Mouse (Mus musculus) liver, embryonic 12.5 days (tissue): ENCODE data around the gene Lcorl. TPM values are rescaled to one million over a fixed set of nuclear protein-coding genes. Genes with fewer than 3 reads are reported as not detected.

ENCODE experiments used
- ATAC-seq: fragments of 200-750 bp; cut with Nextera tagmentation; 2 replicates; pipeline ENCODE4 v1.8.0; 2017; ENCODE audit warnings: moderate number of reproducible peaks, mild to moderate bottlenecking, moderate library complexity
- H3K27ac ChIP-seq: fragments of 300-500 bp; sonication (generic); 2 replicates; pipeline ENCODE4 v1.5.1; 2016; ENCODE audit warnings: mild to moderate bottlenecking
- H3K27me3 ChIP-seq: fragments of 300-500 bp; sonication (generic); replicated peaks from 2 replicates; pipeline ENCODE4 v1.6.1; 2016; ENCODE audit warnings: mild to moderate bottlenecking, moderate library complexity
- H3K36me3 ChIP-seq: fragments of 300-500 bp; sonication (generic); 2 replicates; pipeline ENCODE4 v1.6.1; 2016; ENCODE audit warnings: mild to moderate bottlenecking, moderate library complexity
- H3K4me1 ChIP-seq: fragments of 300-500 bp; sonication (generic); 2 replicates; pipeline ENCODE4 v1.6.1; 2016
- H3K4me2 ChIP-seq: fragments of 300-500 bp; sonication (generic); 2 replicates; pipeline ENCODE4 v1.6.1; 2016; ENCODE audit warnings: mild to moderate bottlenecking, moderate library complexity
- H3K4me3 ChIP-seq: fragments of 300-500 bp; sonication (generic); 2 replicates; pipeline ENCODE4 v1.5.1; 2016; ENCODE audit warnings: mild to moderate bottlenecking, moderate library complexity
- H3K9ac ChIP-seq: fragments of 300-500 bp; sonication (generic); 2 replicates; pipeline ENCODE4 v1.6.1; 2016; ENCODE audit warnings: mild to moderate bottlenecking, moderate library complexity
- H3K9me3 ChIP-seq: fragments of 300-500 bp; sonication (generic); replicated peaks from 2 replicates; pipeline ENCODE4 v1.6.1; 2016; ENCODE audit warnings: mild to moderate bottlenecking, moderate library complexity
- WGBS: fragments of 180-500 bp; shearing (Covaris S2); methylation state at CpG from one replicate; pipeline ENCODE4 v1.1.7; 2016; ENCODE audit not compliant: insufficient replicate concordance; 5-methylcytosine and 5-hydroxymethylcytosine counted together
- polyA plus RNA-seq: library from polyadenylated mRNA; unstranded; fragments of >200 nt; fragmentation: Nextera tagmentation; extraction: Ambion mirVana; gene quantifications from 2 replicates; pipeline ENCODE4 v1.2.1, GENCODE M21; 2016

Gene Lcorl
- 9.4 and 9.7 TPM in 2 replicates for polyA plus RNA-seq

DNA sequence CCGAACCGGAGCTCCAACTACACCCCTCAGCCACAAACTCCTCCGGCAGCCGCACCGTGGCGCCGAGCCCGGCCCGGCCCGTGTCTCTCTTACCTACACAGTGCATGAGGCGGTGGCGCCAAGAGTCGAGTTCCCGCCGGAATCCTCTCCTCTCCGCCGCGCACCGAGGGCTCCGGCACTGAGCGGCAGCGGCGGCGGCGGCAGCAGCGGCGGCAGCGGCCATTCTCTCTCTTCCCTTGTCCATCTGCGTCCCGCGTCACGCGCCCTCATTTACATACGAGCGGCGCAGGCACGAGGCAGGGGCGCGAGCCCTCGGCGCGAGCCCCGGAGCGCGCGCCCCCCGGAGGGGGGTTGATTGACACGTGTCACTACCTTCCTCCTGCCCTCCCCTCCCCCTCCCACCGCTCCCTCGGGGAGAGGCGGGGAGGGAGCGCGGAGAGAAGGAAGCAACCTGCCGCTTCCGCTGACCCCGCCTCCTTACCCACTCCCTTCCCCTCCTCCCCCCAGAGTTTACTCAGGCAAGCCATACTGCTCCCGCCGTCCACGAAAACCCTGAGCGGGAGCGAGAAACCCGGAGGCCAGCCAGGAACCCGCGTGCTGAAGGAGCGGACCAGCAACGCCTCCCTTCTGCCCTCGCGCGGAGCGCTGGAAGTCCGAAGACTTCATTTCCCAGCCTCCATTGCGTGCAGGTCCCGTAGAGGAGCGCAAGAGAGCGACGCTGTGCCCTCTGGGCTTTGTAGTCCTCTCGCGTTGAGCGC, at the start of gene Lcorl:
Gene Lcorl (minus strand): TSS at position 362 of the 758 bp plus-strand sequence.
- Histone ChIP-seq H3K27ac (peak within 1 kb of the TSS; percentile 91), H3K4me1 (peaks cover 21% of the 10 kb centered on the region; the same call in 1 of the 2 replicates), H3K9me3 (no peaks in the 10 kb centered on the region), H3K36me3 (no peaks in the 10 kb centered on the region), H3K4me3 (peak within 1 kb of the TSS; percentile 94), H3K4me2 (peak within 1 kb of the TSS; percentile 97), H3K9ac (peak within 1 kb of the TSS; percentile 96), H3K27me3 (no peaks in the 10 kb centered on the region)
- under 1% methylated on average over 70 of the region's 79 CpGs for WGBS
- peak; percentile 96 for ATAC-seq

DNA sequence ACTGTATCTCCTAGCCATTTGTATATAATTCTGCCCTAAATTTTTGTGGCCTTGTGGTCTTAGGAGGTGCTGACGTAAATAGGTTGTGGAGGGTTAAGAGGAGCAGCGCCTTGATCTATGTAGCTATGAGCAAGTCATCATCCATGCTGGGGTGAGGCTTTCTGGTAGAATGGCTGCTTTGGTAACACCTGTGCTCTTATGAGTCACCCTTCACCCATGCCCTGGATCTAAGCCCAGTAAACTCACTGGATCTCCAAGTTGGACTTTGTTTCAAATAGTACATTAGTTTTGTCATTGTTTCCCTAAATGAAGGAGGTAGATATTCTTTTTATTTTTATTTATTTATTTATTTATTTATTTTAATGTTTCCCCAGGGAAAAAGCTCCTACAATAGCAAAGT, 47.3 kb upstream of the Lcorl start:
- Histone ChIP-seq H3K4me3 (no peak overlapping the region), H3K36me3 (no peaks in the 10 kb centered on the region), H3K9ac (no peak overlapping the region), H3K4me2 (no peak overlapping the region), H3K27me3 (no peaks in the 10 kb centered on the region), H3K27ac (no peak overlapping the region), H3K4me1 (no peaks in the 10 kb centered on the region), H3K9me3 (no peaks in the 10 kb centered on the region)
- no peak for ATAC-seq
- WGBS: 72% methylated on average over 2 of the region's 2 CpGs

DNA sequence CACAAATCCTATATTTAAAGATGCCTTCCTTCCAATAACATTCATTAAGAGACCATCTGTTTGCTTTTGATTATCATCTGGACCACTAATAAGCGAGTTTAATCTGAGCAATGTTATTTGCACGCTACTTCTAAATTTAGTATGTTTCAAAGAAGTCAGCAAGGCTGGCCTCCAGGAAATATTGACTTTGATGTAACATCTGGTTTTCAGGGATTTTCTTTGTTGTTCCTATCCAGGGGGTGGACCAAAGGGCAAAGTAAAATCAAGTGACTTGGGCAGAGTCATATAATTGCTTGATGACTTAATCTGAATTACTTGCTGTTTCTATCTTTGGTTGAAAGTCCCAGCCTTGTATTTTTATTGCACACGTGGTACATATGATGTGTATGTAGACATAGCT, 45.8 kb upstream of the Lcorl start:
- Histone ChIP-seq H3K9me3 (no peaks in the 10 kb centered on the region), H3K4me3 (no peak overlapping the region), H3K27ac (no peak overlapping the region), H3K4me1 (no peaks in the 10 kb centered on the region), H3K4me2 (no peak overlapping the region), H3K36me3 (no peaks in the 10 kb centered on the region), H3K27me3 (no peaks in the 10 kb centered on the region), H3K9ac (no peak overlapping the region)
- ATAC-seq: no peak
- 58% methylated on average over 3 of the region's 3 CpGs for WGBS

DNA sequence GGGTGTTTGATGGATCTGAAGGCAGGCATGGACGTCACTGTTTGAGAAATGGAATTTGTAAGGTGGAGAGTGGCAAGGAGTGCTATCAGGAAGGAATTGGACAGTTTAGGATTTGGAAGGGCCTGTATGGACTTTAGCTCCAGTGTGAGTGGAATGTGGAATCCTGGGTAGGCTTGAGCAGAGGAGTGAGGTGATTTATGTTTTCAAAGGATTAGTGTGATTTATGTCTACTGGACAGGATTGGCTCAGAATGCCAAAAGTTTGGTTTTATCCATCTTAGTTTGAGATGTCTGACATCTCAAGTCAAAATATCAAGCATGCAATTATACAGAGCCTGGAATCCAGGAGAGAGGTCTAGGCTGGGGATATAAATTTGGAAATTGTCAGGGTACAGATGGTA, 37.9 kb upstream of the Lcorl start:
- no peaks in the 10 kb centered on the region for H3K4me1 ChIP-seq
- H3K9ac ChIP-seq: no peak overlapping the region
- H3K9me3 ChIP-seq: no peaks in the 10 kb centered on the region
- 56% methylated on average over 1 of the region's 1 CpGs for WGBS
- H3K27me3 ChIP-seq: no peaks in the 10 kb centered on the region
- ATAC-seq: no peak
- H3K4me3 ChIP-seq: no peak overlapping the region
- H3K4me2 ChIP-seq: no peak overlapping the region
- H3K36me3 ChIP-seq: no peaks in the 10 kb centered on the region
- H3K27ac ChIP-seq: no peak overlapping the region

DNA sequence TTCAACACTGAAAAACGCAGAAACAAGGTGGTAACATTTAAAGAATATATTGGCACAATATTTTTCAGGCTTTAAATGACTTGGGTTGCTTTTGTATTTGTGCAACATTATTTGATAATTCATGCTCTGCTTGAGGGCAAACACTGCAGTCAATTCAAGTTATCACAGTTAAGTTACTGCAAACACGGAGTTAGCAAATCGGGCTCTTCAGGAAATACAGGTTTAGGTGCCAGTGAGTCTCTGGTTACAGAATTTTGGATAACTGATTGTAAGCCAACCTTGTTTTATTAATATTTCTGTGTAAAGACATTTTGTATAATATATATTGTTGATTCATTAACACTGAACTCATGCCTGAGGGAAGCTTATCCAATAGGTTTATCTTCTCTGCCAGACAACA, 36.3 kb upstream of the Lcorl start:
- no peak overlapping the region for H3K4me3 ChIP-seq
- ATAC-seq: no peak
- H3K9ac ChIP-seq: no peak overlapping the region
- H3K4me1 ChIP-seq: no peaks in the 10 kb centered on the region
- H3K36me3 ChIP-seq: no peaks in the 10 kb centered on the region
- 79% methylated on average over 3 of the region's 3 CpGs for WGBS
- no peak overlapping the region for H3K4me2 ChIP-seq
- no peaks in the 10 kb centered on the region for H3K9me3 ChIP-seq
- no peak overlapping the region for H3K27ac ChIP-seq
- H3K27me3 ChIP-seq: no peaks in the 10 kb centered on the region

DNA sequence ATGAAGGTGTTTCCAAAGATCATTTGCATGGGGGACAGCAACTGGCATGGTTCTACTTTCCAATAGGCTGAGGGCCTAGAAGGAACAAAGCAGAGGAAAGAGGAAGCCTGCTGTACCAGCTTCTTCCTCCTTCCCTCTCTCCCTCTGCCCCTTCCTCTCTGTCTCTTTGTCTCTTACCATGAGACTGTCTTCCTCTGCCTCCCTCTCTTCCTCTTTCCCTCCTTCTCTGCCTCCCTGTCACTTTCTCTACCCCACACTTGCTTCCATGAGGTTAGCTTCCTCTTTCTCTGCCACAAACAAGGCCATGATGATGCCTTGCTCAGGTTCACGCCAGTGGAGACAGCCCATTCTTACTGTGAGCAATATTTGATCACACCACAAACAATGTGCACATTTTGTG, 18.9 kb upstream of the Lcorl start:
- Histone ChIP-seq H3K27me3 (no peaks in the 10 kb centered on the region), H3K4me3 (no peak overlapping the region), H3K27ac (no peak overlapping the region), H3K4me1 (no peaks in the 10 kb centered on the region), H3K9me3 (no peaks in the 10 kb centered on the region), H3K9ac (no peak overlapping the region), H3K36me3 (no peaks in the 10 kb centered on the region), H3K4me2 (no peak overlapping the region)
- no peak for ATAC-seq
- 59% methylated on average over 1 of the region's 1 CpGs for WGBS

DNA sequence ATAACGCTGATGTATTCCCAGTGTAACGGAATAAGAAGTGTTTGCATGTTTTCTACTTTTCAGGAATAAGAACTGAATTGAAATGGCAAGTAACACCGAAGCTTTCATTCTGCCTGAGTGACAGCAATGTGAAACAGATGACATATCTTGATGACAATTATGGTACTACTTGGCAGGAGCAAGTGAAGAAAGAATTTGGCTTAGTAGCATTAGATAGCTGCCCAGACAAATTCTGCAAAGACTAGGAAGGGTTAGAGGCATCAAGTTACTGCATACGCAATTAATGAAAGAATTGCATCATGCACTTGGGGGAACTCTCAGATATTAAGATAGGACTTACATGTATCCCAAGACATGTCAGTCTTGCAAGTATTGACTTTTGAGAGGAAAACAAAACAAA, 18.1 kb upstream of the Lcorl start:
- no peak overlapping the region for H3K4me2 ChIP-seq
- H3K9ac ChIP-seq: no peak overlapping the region
- no peak overlapping the region for H3K27ac ChIP-seq
- H3K4me1 ChIP-seq: no peaks in the 10 kb centered on the region
- no peak for ATAC-seq
- H3K9me3 ChIP-seq: no peaks in the 10 kb centered on the region
- no peaks in the 10 kb centered on the region for H3K36me3 ChIP-seq
- 77% methylated on average over 4 of the region's 4 CpGs for WGBS
- H3K27me3 ChIP-seq: no peaks in the 10 kb centered on the region
- H3K4me3 ChIP-seq: no peak overlapping the region

DNA sequence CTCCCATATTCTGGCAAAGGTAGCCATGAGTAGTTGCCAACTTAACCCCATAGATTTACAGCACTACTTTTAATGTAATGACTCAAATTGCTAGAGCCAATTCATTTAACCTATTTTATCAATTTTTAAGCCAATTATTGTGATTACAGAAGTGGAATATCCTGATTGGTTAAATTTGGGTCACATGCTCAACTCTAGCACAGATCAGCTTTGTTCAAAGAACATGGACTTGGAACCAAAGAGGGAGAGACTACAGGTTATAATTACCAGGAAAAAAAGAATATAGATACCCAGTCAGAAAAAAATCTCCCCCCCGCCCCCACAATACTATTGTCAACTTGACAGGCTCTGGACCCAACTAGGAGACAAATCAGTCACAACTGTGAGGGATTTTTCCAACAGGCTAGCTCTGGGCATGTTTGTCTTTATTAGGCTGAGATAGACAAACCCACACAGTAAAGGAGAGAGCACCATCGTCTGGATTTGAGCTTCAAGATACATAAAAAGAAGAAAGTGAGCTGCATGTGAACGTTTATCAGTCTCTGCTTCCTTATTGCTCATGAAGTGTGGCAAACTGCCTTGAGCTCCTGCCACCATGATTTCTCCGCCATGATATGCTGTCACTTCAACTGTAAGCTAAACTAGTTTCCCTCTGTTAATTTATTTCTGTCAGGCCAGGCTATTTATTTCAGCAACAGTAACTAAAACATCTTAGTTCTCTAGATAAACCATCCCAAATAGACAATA, 17.0 kb upstream of the Lcorl start:
- H3K27me3 ChIP-seq: no peaks in the 10 kb centered on the region

DNA sequence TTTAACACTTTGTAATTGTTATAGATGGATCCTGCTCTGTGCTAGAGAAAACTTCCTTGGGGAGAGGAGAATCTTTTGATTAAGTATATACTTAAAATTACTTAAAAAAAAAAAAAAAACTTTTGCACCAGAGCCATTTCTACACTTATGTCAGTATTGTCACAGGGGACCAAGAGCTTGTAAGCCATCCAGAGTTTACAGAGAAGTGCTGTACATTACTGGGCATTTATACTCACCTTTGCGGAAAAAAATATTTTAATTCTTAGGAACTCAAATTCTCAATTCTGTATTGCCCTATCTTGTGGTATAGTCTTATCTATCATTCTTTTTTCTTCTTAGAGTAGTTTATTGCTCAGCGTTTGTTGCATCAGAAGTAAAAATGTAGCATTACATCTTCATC, 953 bp upstream of the Lcorl start:
- Histone ChIP-seq H3K36me3 (no peaks in the 10 kb centered on the region), H3K4me1 (peaks cover 21% of the 10 kb centered on the region; the same call in 1 of the 2 replicates), H3K27me3 (no peaks in the 10 kb centered on the region), H3K9ac (peak overlapping the region; percentile 96; the same call in 1 of the 2 replicates), H3K4me2 (peak overlapping the region; percentile 97), H3K9me3 (no peaks in the 10 kb centered on the region), H3K4me3 (peak overlapping the region; percentile 94), H3K27ac (peak overlapping the region; percentile 91; the same call in 1 of the 2 replicates)
- 73% methylated on average over 2 of the region's 2 CpGs for WGBS
- no peak for ATAC-seq

More for the DNA sequence above, 17.0 kb upstream of the Lcorl start:
- H3K36me3 ChIP-seq: no peaks in the 10 kb centered on the region
- 68% methylated on average over 4 of the region's 4 CpGs for WGBS
- no peak overlapping the region for H3K27ac ChIP-seq
- no peak overlapping the region for H3K9ac ChIP-seq
- H3K4me2 ChIP-seq: no peak overlapping the region
- no peaks in the 10 kb centered on the region for H3K9me3 ChIP-seq
- H3K4me1 ChIP-seq: no peaks in the 10 kb centered on the region
- no peak for ATAC-seq
- H3K4me3 ChIP-seq: no peak overlapping the region

DNA sequence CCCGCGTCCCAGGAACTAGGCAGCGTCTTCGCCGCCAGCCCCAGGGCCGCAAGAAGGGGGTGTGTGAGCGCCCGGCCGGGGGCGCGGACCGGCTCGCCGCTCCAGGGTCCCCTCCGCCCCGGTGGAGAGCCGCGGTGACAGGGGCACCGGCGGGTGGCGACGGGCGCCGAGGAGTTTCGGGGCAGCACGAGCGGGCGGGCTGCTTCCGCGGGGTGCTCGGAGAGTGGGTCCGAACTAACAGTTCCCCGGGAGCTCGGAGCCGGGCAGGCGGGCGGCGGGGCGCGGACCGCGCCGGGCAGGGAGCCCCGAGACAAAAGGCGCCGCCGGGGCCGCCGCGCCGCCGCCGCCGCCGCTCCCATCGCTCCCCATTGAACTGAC, 550 bp downstream of the Lcorl start:
- Histone ChIP-seq H3K4me1 (peaks cover 21% of the 10 kb centered on the region; the same call in 1 of the 2 replicates), H3K9ac (peak overlapping the region; percentile 96), H3K4me2 (peak overlapping the region; percentile 97), H3K9me3 (no peaks in the 10 kb centered on the region), H3K27ac (peak overlapping the region; percentile 91), H3K36me3 (no peaks in the 10 kb centered on the region), H3K4me3 (peak overlapping the region; percentile 94), H3K27me3 (no peaks in the 10 kb centered on the region)
- ATAC-seq: 0 out of 2 replicates have a peak, but pooled peaks have one; percentile 0
- 0% methylated on average over 16 of the region's 56 CpGs for WGBS

DNA sequence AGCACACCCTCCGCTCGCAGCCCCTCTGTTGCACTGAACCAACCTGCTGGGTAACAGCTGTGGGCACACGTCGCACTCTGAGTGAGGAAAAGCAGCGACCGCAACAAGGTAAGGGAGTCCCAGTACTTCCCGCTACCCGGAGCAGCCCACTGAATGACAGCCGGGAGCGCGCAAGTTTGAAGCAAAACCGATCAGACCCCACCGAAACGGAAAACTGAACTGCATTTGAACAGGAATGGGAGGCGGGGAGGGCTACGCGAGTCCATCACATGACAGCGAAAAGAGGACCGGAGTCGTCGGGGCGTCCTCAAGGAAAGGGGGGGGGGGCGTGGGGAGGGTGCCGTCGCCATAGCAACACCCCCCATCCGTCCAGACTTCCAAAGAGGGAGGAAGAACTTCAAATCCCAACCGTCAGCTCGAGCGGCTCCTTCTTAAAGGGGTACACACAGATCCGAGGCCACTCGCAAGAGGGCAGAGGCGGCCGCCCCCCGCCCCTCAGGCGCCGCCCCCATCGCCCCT, 1.1 kb downstream of the Lcorl start:
- peak overlapping the region; percentile 91 for H3K27ac ChIP-seq
- no peaks in the 10 kb centered on the region for H3K9me3 ChIP-seq
- H3K9ac ChIP-seq: peak overlapping the region; percentile 96
- under 1% methylated on average over 26 of the region's 37 CpGs for WGBS
- H3K4me2 ChIP-seq: peak overlapping the region; percentile 97
- no peaks in the 10 kb centered on the region for H3K27me3 ChIP-seq
- peaks cover 21% of the 10 kb centered on the region; the same call in 1 of the 2 replicates for H3K4me1 ChIP-seq
- no peak for ATAC-seq
- peak overlapping the region; percentile 94 for H3K4me3 ChIP-seq
- no peaks in the 10 kb centered on the region for H3K36me3 ChIP-seq
